Mouse (Mus musculus) midbrain, embryonic 11.5 days (tissue): ENCODE data around the gene Ilkap. TPM values are rescaled to one million over a fixed set of nuclear protein-coding genes. Genes with fewer than 3 reads are reported as not detected.

Experiments
- ATAC-seq: fragments of 200-750 bp; cut with Nextera tagmentation; 2 replicates; pipeline ENCODE4 v1.8.0; 2017; ENCODE audit warnings: moderate TSS enrichment, moderate library complexity; ENCODE audit not compliant: low FRiP score
- DNase-seq: peaks from one replicate; pipeline ENCODE4 v3.0.0; 2015; ENCODE audit warnings: low spot score; ENCODE audit errors: missing footprints
- H3K27ac ChIP-seq: fragments of 300-500 bp; sonication (generic); 2 replicates; pipeline ENCODE4 v1.5.1; 2014; ENCODE audit warnings: low read depth, low read length
- H3K27me3 ChIP-seq: fragments of 300-500 bp; sonication (generic); 2 replicates; pipeline ENCODE4 v1.6.1; 2014; ENCODE audit warnings: mild to moderate bottlenecking, low read length, moderate library complexity, mixed read lengths; ENCODE audit not compliant: control insufficient read depth, insufficient read depth
- H3K36me3 ChIP-seq: fragments of 300-500 bp; sonication (generic); 2 replicates; pipeline ENCODE4 v1.6.1; 2014; ENCODE audit warnings: mild to moderate bottlenecking, low read length, moderate library complexity, mixed read lengths; ENCODE audit not compliant: control insufficient read depth, insufficient read depth
- H3K4me1 ChIP-seq: fragments of 300-500 bp; sonication (generic); 2 replicates; pipeline ENCODE4 v1.6.1; 2014; ENCODE audit warnings: low read length; ENCODE audit not compliant: control insufficient read depth, insufficient read depth
- H3K4me2 ChIP-seq: fragments of 300-500 bp; sonication (generic); 2 replicates; pipeline ENCODE4 v1.6.1; 2014; ENCODE audit warnings: mild to moderate bottlenecking, moderate library complexity
- H3K4me3 ChIP-seq: fragments of 300-500 bp; sonication (generic); 2 replicates; pipeline ENCODE4 v1.5.1; 2014; ENCODE audit warnings: low read depth, low read length
- H3K9ac ChIP-seq: fragments of 300-500 bp; sonication (generic); 2 replicates; pipeline ENCODE4 v1.6.1; 2014; ENCODE audit warnings: low read length
- H3K9me3 ChIP-seq: fragments of 300-500 bp; sonication (generic); 2 replicates; pipeline ENCODE4 v1.6.1; 2016; ENCODE audit warnings: low read length; ENCODE audit not compliant: control insufficient read depth
- WGBS: fragments of 180-500 bp; shearing (Covaris S2); extraction: QIAGEN DNeasy Blood & Tissue Kit; methylation state at CpG from one replicate; pipeline ENCODE4 v1.1.7; 2014; 5-methylcytosine and 5-hydroxymethylcytosine counted together
- polyA plus RNA-seq: library from polyadenylated mRNA; unstranded; fragments of >200 nt; fragmentation: Nextera tagmentation; extraction: Ambion mirVana; gene quantifications from 2 replicates; pipeline ENCODE4 v1.2.1, GENCODE M21; 2014

The Ilkap gene
- polyA plus RNA-seq, 1 experiment from 2014 or later = 169 TPM

DNA sequence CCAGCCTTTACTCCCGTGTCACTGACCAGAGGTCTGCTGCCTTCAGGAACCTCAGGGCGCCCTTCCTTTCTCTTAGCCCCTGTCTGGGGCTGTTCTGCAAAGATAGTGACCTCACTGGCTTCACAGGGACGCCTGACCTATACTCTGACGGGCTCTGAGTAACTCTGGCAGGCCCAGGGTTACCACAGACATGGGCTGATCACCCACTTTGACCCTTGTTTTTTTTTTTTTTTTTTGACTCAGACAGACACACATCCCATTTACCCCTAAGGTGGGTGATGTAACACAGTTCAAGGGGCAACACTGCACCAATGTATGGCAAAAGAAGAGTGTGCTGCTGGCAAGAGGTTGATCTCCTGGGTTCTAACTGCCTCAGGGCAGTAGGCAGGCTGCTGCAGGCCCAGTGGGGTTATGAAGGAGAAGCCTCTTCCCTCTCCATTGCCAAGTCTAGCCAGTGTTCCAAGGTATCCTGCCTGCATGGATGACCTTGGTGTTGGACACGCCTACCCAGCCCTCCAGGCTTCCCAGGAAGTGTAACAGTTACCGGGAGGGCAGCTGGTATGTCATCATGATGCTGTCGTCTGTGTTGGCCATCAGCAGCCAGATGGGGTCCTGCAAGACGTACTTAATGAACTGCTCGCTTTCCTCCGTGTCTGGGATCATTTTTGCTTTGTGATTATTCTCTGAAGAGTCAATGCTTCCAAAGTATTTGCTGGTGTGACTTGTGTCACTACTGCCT lies 21.4 kb upstream of the Ilkap start:
- H3K27ac ChIP-seq = no peak overlapping the region
- WGBS = 74% methylated on average over 10 of the region's 10 CpGs
- no peak overlapping the region for H3K4me3 ChIP-seq
- peaks cover 13% of the 10 kb centered on the region for H3K4me1 ChIP-seq
- H3K36me3 ChIP-seq = no peaks in the 10 kb centered on the region; the same call in 1 of the 2 replicates
- H3K27me3 ChIP-seq = no peaks in the 10 kb centered on the region
- DNase-seq = no peak
- no peak for ATAC-seq
- no peaks in the 10 kb centered on the region for H3K9me3 ChIP-seq
- H3K4me2 ChIP-seq = no peak overlapping the region
- no peak overlapping the region for H3K9ac ChIP-seq

GRCm38 (mm10) chr1:91417991-91418390 lies 19.4 kb upstream of the Ilkap start:
- WGBS = 79% methylated on average over 1 of the region's 1 CpGs
- no peak for ATAC-seq

DNA sequence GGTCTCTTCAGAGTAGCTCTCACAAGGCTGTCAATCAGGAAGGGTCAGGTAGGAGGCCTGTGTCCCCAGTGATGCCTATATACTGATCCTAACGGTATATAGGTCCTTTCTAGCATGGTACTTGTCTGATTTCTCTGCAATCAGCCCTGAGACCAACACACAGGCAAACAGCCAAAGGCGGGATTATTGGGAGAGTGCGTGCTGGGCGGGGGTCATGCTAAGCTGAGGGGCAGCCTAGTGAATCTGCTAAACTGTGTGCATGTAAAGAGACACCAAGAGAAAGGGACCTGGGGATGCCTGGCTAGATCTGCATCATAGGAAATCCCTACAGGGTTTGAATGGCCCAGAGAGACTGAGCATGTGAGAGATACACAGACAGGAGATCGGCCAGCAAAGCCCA lies 16.7 kb upstream of the Ilkap start:
- Histone ChIP-seq H3K4me1 (peaks cover 41% of the 10 kb centered on the region), H3K27ac (peak overlapping the region; percentile 97), H3K9me3 (no peaks in the 10 kb centered on the region), H3K4me3 (no peak overlapping the region), H3K9ac (peak overlapping the region; percentile 39), H3K4me2 (no peak overlapping the region), H3K27me3 (no peaks in the 10 kb centered on the region), H3K36me3 (no peaks in the 10 kb centered on the region)
- 74% methylated on average over 5 of the region's 5 CpGs for WGBS
- DNase-seq = no peak
- ATAC-seq = no peak

More at GRCm38 (mm10) chr1:91417991-91418390, 19.4 kb upstream of the Ilkap start:
- no peak overlapping the region for H3K9ac ChIP-seq
- DNase-seq = no peak
- H3K4me2 ChIP-seq = no peak overlapping the region
- no peak overlapping the region for H3K27ac ChIP-seq
- no peaks in the 10 kb centered on the region for H3K9me3 ChIP-seq
- H3K4me1 ChIP-seq = peaks cover 25% of the 10 kb centered on the region
- H3K4me3 ChIP-seq = no peak overlapping the region
- no peaks in the 10 kb centered on the region for H3K27me3 ChIP-seq
- H3K36me3 ChIP-seq = no peaks in the 10 kb centered on the region

DNA sequence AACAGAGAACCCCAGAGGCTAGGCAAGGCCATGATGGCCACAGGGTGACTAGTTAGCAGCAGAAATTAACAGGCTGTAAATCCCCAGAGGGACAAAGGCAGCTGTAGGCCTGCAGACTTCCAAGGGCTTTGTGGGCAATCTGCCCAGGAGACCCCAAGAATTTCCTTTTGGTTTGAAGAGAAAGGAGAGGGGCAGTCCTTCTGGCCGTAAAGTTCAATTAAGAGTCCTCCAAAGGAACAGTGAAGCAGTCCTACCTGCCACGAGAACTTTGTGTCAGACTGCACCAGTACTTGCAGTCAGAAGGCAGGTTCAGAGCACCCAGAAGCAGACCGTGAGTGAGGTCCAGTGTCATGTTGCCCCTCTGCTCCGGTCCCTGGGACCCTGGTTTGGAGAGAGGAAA lies 16.3 kb upstream of the Ilkap start:
- Histone ChIP-seq H3K4me1 (peaks cover 41% of the 10 kb centered on the region), H3K27ac (peak overlapping the region; percentile 97), H3K36me3 (no peaks in the 10 kb centered on the region), H3K4me3 (no peak overlapping the region), H3K4me2 (peak overlapping the region; percentile 66), H3K27me3 (no peaks in the 10 kb centered on the region), H3K9ac (peak overlapping the region; percentile 39; the same call in 1 of the 2 replicates), H3K9me3 (no peaks in the 10 kb centered on the region)
- WGBS = 56% methylated on average over 4 of the region's 4 CpGs
- DNase-seq (peak; percentile 88), ATAC-seq (no peak)

- WGBS = under 1% methylated on average over 39 of the region's 39 CpGs
- H3K9ac ChIP-seq = peak within 1 kb of the TSS; percentile 94
- ATAC-seq (peak; percentile 74), DNase-seq (peak; percentile 98)
- no peaks in the 10 kb centered on the region for H3K9me3 ChIP-seq
- H3K4me2 ChIP-seq = peak within 1 kb of the TSS; percentile 91
- H3K27ac ChIP-seq = peak within 1 kb of the TSS; percentile 97
- peak within 1 kb of the TSS; percentile 72 for H3K4me3 ChIP-seq
- no peaks in the 10 kb centered on the region for H3K36me3 ChIP-seq
- no peaks in the 10 kb centered on the region for H3K27me3 ChIP-seq
- peaks cover 41% of the 10 kb centered on the region for H3K4me1 ChIP-seq
Measured at GRCm38 (mm10) chr1:91413898-91414594, 15.4 kb upstream of the Ilkap start, which contains the start of gene Hes6. TSS of gene Hes6 (minus strand) at chr1:91414038.

DNA sequence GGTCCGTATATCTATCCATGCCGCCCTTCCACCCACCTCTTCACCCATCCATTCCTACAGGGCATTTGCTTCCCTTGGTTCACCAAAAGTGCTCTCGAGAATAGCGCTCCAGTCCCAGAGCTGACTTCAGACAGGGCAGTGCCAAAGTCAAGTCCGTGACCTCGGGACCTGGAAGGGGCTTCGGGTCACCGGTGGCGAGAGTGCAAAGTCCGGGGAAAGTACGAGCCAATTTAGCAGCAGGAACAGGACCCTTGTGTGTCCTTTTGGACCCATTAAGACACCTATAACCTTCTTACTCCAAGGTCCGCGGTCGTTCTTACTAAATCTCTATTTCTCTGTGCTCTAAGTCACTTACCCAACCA lies 14.9 kb upstream of the Ilkap start:
- H3K9me3 ChIP-seq = no peaks in the 10 kb centered on the region
- H3K27me3 ChIP-seq = no peaks in the 10 kb centered on the region
- peaks cover 41% of the 10 kb centered on the region for H3K4me1 ChIP-seq
- peak overlapping the region; percentile 72 for H3K4me3 ChIP-seq
- ATAC-seq = no peak; the same call in 1 of the 2 replicates
- peak overlapping the region; percentile 71 for H3K9ac ChIP-seq
- DNase-seq = no peak
- under 1% methylated on average over 14 of the region's 14 CpGs for whole genome bisulfite sequencing
- peak overlapping the region; percentile 66 for H3K4me2 ChIP-seq
- H3K36me3 ChIP-seq = no peaks in the 10 kb centered on the region
- peak overlapping the region; percentile 97 for H3K27ac ChIP-seq

GRCm38 (mm10) chr1:91413030-91413506 lies 14.5 kb upstream of the Ilkap start:
- no peaks in the 10 kb centered on the region for H3K36me3 ChIP-seq
- H3K27ac ChIP-seq = peak overlapping the region; percentile 97
- peak overlapping the region; percentile 91 for H3K4me2 ChIP-seq
- peak overlapping the region; percentile 94 for H3K9ac ChIP-seq
- ATAC-seq (peak; percentile 93), DNase-seq (peak; percentile 99)
- no peaks in the 10 kb centered on the region for H3K9me3 ChIP-seq
- WGBS = under 1% methylated on average over 34 of the region's 34 CpGs
- peak overlapping the region; percentile 72 for H3K4me3 ChIP-seq
- no peaks in the 10 kb centered on the region for H3K27me3 ChIP-seq
- H3K4me1 ChIP-seq = peaks cover 41% of the 10 kb centered on the region

GRCm38 (mm10) chr1:91412286-91413029 lies 13.8 kb upstream of the Ilkap start:
- peak overlapping the region; percentile 92 for H3K27ac ChIP-seq
- H3K4me1 ChIP-seq = peaks cover 41% of the 10 kb centered on the region
- DNase-seq = no peak
- H3K4me3 ChIP-seq = peak overlapping the region; percentile 72
- peak overlapping the region; percentile 94 for H3K9ac ChIP-seq
- no peaks in the 10 kb centered on the region for H3K36me3 ChIP-seq
- ATAC-seq = no peak; the same call in 1 of the 2 replicates
- no peaks in the 10 kb centered on the region for H3K9me3 ChIP-seq
- no peaks in the 10 kb centered on the region for H3K27me3 ChIP-seq
- 2% methylated on average over 60 of the region's 65 CpGs for WGBS
- peak overlapping the region; percentile 91 for H3K4me2 ChIP-seq
